Mouse (Mus musculus): ENCODE measurements around the gene Naa20.

The Naa20 gene

DNA sequence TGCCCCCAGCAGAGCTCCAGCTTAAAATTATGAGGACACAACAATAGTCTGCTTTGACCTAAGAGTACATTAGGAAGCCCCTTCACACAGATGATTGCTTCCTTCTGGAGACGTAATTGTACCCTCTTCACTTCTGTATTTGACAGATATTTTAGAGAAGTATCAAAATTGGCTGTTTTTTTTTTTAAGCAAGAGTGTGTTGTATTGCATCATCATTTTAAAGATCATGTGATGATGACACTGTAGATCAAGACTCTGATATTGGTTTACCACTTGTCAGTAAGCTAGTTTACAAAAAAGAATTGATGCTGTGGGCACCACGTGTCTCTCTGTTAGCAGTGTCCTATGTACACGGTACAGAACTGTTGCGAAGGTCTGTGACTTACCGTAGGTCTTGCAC is 50.8 kb downstream of the Naa20 start:
- DNase-seq: no peak

DNA sequence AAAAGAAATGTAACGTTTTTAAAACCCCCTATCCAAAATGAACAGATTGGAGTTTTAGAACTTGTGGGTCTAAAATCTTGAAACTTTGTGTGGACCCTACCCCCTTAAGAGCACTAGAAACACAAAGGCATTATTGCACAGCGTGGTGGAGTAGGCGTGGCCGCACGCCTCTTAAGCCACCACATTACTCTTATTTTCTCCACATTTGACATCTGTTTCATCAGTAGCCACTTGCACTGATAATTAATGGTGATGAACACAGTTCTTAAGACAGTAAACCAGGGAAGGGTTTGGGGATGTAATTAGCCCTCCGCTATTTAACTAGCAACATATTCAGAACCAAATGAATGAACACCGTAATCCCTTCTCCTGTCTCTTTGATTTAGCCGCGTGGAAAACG is 53.9 kb downstream of the Naa20 start:
- no peak for DNase-seq

DNA sequence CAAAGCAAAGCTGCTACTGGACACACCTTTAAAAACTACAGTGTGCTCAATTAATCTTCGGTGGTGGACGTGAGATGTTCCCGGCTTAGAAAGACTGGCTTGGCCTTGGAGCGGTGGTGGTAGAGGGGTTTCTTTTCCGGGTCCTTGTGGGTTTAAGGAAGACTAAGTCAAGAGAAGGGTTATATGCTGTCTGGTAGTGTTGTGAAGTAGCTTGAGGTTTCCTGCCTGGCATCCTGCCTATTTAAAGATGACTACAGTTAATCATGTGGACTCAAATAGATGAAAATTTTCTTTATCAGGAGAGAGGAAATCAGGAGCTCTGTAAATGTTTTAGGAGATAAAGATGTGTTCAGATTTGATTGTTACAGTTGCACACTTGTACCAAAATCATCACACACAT is 54.4 kb downstream of the Naa20 start:
- no peak for DNase-seq

DNA sequence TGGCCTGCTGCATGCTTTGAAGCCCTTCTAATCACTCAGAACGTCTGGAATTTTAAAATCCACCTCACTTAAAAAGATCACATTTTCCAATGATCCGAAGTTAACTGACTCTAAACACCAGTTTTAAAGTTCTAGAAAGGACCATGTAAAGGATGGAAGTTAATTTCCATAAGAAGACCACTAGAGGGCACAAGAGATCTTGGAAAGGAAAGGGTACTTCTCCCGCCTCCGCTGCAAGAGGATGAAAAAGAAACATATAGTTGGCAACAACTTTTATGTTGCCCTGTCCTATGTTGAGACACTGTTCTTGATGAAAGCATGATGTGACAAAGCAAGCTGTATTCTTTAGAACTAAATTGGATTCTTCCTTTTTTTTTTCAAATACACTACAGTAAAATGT is 55.6 kb downstream of the Naa20 start:
- no peak for DNase-seq

DNA sequence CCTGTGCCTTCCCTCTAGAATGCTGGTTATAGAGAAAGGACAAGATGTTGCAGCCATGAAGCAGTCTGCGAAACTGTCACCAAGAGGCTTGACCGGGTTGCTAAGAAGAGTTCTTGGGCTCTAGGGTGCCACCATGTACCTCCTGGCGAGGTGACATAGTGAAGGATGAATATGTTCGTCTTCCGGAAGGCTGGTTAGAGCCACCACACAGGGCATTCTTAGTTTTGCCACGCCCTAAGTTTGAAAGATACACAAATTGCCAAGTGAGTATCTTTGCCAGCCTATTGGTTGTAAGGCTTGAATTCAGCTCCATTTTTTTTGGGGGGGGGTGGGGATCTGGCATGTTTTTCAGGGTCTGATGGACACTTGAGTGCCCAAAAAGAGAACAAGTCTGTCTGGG is 56.2 kb downstream of the Naa20 start:
- no peak for DNase-seq

DNA sequence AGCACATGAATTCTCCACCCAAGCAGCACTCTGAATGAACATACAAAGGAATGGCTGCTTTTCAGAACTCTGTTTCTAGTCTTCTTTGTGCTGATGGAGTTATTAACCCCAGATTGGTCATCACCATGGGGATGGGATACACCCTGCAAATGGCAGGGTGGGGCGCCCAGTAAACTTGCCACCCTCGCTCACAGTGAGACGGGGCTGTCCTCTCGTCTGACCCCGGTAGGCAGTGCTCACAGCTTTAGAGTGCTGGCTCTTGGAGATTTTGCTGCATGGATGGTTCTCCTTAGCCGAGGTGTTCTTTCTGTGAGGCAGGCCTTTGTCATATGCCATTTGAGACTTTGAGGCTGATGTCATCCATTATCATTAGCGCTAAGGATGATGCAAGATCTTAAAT is 56.7 kb downstream of the Naa20 start:
- DNase-seq: no peak

DNA sequence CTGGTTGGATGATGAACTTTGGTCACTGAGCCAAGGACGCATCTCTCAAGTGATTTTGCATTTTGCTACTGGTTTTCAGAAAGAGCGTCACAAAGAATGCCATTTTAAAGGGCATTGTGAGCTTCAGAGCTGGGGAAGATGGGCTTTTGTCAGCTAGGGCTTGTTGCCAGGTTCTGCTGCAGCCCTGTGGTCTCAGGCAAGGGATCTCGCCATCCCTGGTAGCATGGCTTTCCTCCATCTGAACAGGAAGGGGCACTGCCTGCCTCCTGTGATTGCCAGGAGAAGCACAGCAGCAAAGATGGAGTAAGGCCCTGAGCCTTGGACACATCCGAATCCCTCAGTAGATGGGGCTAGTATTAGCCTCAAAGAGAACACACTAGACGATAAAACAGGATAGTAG is 60.0 kb downstream of the Naa20 start:
- no peak for DNase-seq

All from kidney, adult 11 months (tissue).